Mouse (Mus musculus) E14TG2a.4 (cell line): ENCODE measurements around the gene Vmn1r31.

Experiments used
- H3K27me3 ChIP-seq: 2 replicates; pipeline ENCODE4 v1.6.1; 2014; ENCODE audit warnings: low read length, control low read depth; ENCODE audit not compliant: insufficient read depth
- H3K36me3 ChIP-seq: 2 replicates; pipeline ENCODE4 v1.6.1; 2014; ENCODE audit warnings: low read length, control low read depth; ENCODE audit not compliant: insufficient read depth
- H3K4me1 ChIP-seq: replicated peaks from 2 replicates; pipeline ENCODE4 v1.6.1; 2014; ENCODE audit warnings: low read depth, low read length, control low read depth
- H3K4me3 ChIP-seq: replicated peaks from 2 replicates; pipeline ENCODE4 v1.5.1; 2014; ENCODE audit warnings: mild to moderate bottlenecking, low read length
- H3K9me3 ChIP-seq: 2 replicates; pipeline ENCODE4 v1.6.1; 2014; ENCODE audit warnings: low read length, control low read depth
- CTCF ChIP-seq: conservative IDR thresholded peaks from 2 replicates; pipeline ENCODE4 v1.5.1; 2014; ENCODE audit warnings: low read length
- NANOG ChIP-seq: IDR thresholded peaks from 2 replicates; pipeline ENCODE4 v1.6.1; 2014; ENCODE audit warnings: borderline replicate concordance, low read length, mixed read lengths
- POU5F1 ChIP-seq: IDR thresholded peaks from 2 replicates; pipeline ENCODE4 v1.6.1; 2014; ENCODE audit warnings: low read length, borderline replicate concordance

Vmn1r31 gene

GRCm38 (mm10) chr6:58475230-58475629, at the start of gene Vmn1r31:
TSS of gene Vmn1r31 (minus strand) at chr6:58475330.
- Histone ChIP-seq H3K9me3 (no peaks in the 10 kb centered on the region), H3K4me3 (no peak within 1 kb of the TSS), H3K36me3 (no peaks in the 10 kb centered on the region), H3K27me3 (no peaks in the 10 kb centered on the region), H3K4me1 (no peaks in the 10 kb centered on the region)
- no peak for TF ChIP-seq CTCF
- TF ChIP-seq POU5F1 = no peak
- TF ChIP-seq NANOG = no peak

DNA sequence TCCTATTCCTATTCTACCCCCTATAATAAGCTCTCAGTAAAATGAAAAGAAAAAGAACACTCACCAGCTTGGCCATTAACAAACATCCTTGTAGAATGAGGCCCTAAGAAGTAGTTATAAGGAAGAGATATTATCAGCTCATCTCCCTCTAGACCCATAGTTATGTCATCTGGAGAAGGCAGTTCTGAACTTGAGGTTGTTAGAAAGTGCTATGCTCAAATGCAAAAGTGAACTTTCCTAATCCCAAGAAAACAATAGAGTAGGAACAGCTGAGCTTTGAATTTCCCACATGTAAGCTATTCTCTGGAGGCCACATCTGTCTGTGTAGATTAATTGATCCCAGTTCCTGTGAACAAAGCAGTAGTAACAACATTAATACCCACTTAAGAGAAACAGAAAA, 31.8 kb downstream of the Vmn1r31 start, which contains the start of gene Vmn1r30:
Vmn1r30 (minus strand) TSS at position 101 of the 400 bp plus-strand sequence.
- Histone ChIP-seq H3K4me1 (no peaks in the 10 kb centered on the region), H3K4me3 (no peak within 1 kb of the TSS), H3K27me3 (no peaks in the 10 kb centered on the region), H3K36me3 (no peaks in the 10 kb centered on the region), H3K9me3 (peaks cover 47% of the 10 kb centered on the region)
- TF ChIP-seq POU5F1 (no peak), NANOG (no peak), CTCF (no peak)
